Mouse (Mus musculus) heart, adult 18-20 months (tissue): ENCODE measurements at regions not wholly inside any gene's neighbourhood (a gene's known extent, or its start where the extent isn't known, plus 50 kb on each side); places are given as distances from the start of the nearest gene placed in this dataset.
"Not testable (repeated sequence)": the region's sequence is repeated elsewhere in the genome, so short reads cannot be mapped to it uniquely, and the experiment has no call there.

Source experiments
- DNase-seq, 2 experiments: peaks; one replicate each; pipeline ENCODE4 v3.0.0; 2021 to 2022; ENCODE audit warnings: mixed read lengths in 1 of 2

DNA sequence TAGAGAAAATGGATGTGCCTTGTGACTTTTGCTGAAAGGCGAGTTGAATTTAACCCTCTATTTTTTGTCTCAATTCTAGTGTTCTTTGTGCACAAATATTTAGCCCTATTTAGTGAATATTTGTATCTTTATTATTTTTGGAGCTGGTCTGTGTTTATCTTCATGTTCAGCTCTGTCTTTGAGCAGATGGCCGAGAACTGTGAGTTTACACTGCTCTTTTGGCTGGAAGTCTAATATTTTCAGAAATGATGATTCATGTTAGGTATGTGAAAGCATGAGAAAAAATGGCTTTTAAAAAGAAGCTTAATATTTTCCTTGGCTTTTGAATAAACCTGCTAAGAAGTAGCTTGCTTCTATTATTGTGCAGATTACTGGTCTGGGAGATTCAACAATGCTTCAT, 505.4 kb downstream of the Sema5a start:
- DNase-seq: peak in 1 of 2 experiments; percentile 2

DNA sequence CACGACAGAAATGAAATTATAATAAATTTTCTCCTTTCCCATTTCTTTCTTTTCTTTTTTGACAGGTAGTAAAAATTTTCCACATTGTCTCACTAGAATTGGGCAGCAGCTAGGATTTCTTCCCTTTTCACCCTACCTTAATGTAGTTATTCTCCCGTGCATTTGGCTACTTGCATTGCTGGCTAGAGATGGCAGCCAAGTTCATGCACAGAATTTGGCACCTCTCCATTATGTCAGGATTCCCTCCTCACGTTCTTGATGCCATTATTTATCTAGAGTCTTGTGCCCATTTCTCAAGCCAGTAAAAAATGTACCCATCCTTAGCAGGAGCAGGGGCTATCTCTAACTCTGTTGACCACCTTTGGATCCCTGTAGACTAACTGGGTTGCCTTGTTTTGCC, 507.4 kb downstream of the Sema5a start:
- DNase-seq: no peak

DNA sequence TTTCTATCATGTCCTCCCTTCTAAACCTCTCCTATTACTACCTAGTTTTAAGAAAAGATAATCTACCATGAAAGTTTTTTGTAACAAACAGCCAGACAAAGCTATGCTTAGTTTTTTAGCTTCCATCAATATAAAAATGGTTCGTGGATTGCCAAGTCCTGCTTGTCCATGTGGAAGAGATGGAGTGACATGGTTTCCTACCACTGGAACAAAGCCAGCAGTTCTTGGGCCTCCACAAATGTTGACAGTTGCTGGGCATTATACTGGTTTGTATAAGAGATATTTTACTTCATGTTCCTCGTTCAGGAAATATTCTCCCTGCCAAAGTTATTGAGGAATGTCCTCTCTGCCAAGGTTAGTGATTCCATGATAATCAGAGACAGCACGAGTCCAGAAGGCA, 515.5 kb downstream of the Sema5a start:
- DNase-seq: no peak

DNA sequence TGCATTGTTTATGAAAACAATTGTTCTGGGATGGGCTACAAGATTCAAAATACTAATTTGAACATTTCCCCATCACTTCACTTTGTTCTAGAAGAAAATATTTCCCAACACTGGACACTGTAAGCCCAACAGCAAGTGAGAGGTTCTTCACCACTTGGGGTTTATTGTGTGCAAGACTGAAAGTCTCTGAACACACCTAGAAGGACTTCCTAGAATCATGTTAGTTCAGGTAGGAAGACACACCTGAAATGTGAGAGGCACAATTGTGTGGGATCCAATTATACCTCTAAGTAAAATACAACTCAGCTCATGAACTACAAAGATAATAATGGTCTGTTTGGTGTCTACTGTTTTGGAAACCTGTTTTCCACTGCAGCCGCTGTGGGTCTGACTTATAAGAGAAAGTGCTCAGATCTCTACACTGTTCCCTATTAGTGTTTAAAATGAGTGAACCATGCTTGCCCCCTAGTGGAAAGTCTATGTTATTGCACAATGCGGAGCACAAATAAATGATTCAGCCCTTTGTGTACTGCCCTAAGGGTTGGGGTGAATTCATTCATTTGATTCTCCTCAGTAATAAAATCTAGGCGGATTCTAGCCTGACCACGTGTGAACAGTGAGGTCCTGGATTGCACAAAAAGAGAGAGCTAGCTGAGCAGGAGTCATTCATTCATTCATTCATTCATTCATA, 521.5 kb downstream of the Sema5a start:
- DNase-seq: peak; percentile 6 to 44

DNA sequence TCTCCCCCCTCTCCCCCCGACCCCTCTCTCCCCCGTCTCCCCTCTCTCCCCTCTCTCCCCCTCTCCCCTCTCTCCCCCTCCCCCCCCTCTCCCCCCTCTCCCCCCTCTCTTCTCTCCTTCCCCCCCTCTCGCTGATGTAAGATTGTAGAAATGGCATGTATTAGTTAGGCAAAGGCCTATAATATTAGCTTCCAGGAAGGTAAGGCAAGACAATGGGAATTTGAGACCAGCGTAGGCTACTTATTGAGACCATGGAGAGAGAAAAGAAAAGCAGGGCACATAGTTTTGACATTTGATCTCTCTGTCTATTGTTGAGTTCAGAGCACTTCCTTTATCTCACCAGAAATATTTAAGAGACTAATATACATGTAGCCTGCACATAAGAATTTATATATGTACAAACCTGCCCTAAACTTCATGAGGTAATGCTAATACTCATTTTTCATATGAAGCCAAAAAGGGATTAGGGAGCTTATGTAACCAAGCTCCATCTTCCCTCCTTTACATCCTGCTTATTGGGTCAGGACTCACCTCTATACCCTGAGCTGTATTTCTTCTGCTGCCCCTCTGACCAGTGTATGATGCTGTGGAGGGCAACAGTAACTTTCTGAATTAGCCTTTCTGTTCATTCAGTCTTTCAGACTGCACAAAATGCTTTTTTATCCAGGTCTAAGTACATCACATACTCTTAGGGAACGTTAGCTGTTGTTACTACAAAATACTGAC, 522.3 kb downstream of the Sema5a start:
- no peak for DNase-seq

DNA sequence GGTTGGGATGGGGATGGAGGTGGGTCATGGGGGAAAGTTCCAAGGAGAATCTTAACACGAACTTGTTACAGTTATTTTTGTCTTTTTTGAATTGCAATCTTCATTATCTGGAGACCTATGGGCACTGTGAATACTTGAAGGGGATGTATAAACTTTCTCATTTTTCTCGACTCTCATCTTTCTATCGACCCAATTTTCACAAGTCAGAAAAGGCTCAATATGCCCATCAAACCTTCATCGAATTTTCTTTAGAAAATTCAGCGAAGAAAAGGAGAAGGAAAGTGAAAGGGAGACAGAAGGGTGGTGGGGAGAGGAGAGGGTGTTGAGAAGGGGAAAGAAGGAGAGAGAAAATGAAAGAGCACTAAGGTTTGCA, 533.6 kb downstream of the Sema5a start:
- not testable (repeated sequence) for DNase-seq

DNA sequence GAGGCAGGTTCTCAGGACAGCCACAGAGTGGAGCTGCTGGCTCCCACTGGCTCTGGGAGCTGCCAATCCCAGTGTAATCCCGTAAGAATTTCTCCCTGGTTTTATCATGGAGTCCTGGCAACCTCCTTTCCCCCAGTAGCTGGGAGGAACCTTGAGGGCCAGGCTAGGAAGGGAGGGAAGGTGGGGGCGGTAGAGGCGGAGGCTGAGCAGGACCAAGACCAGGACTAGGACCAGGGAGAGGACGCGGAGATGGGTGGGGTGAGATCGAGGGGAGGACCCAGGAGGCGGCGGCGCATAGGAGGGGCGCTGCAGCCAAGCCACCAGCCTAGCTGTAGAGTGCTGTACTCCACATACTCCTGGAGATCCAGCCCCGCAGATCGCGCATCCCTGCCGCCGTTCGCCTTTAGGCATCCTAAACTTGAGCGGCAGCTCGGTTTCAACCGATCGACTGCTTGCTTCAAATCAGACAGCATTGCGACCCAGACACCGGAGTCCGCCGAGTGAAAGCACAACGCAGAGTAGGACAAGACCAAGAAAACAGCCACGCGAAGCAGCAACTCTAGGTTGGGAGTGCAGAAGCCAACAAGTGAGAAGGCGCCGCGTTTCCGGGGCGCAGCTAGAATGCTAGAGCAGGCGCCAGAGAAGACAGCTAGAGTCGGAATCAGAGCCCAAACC, 534.1 kb downstream of the Sema5a start:
- DNase-seq: peak; percentile 79 to 91

DNA sequence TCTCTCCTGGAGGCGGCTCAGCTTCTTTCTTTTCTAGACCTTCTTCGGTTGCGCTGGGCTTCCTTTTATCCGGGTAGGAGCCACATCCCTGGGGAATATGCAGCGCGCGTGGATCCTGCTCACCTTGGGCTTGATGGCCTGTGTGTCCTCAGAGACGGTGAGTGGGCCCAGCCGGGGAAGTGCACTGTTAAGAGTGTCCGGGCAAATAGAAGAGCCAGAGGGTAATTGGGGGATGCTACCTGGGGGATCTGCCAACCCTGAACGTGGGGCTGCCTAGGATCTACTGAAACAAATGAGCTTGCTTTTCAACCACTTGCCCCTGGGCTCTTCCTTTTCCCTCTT, 534.6 kb downstream of the Sema5a start:
- not testable (repeated sequence) for DNase-seq

DNA sequence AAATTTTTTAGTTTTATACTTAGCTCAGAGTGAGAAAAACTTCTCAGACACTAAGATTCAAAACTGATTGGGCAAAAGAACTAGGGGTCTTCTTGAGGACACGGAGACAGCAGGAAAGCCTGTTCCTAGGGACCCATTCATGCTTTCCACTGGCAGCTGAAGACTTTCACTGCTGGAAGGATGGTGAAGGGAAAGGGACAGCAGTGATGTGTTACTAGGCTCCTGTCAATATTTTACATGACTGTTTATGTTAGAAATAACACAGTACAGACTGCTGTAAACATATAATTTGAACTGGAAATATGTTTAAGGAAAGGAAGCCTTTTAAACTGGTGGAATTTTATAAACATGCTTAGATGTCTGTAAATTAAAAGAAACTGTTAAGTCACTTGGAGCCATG, 537.0 kb downstream of the Sema5a start:
- DNase-seq: not testable (repeated sequence)

DNA sequence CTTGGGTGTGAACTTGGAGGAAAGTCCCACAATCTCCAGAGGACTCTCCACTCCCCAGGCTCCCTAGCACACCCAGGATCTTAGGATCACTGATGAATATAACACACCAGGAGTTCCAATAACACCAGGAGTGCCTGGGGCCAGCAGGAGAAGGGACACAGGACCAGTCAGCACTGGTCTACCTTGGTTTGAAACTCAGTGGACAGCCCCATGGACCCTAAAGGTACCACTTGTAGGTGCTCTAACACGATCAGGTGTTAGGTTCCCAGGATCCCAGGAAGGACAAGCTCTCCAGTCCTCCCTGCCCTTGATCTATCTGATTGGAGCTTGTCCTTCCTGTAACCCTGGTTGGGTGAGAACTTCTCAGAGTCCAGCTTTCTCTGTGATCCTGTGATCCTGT, 554.6 kb downstream of the Sema5a start:
- no peak for DNase-seq

DNA sequence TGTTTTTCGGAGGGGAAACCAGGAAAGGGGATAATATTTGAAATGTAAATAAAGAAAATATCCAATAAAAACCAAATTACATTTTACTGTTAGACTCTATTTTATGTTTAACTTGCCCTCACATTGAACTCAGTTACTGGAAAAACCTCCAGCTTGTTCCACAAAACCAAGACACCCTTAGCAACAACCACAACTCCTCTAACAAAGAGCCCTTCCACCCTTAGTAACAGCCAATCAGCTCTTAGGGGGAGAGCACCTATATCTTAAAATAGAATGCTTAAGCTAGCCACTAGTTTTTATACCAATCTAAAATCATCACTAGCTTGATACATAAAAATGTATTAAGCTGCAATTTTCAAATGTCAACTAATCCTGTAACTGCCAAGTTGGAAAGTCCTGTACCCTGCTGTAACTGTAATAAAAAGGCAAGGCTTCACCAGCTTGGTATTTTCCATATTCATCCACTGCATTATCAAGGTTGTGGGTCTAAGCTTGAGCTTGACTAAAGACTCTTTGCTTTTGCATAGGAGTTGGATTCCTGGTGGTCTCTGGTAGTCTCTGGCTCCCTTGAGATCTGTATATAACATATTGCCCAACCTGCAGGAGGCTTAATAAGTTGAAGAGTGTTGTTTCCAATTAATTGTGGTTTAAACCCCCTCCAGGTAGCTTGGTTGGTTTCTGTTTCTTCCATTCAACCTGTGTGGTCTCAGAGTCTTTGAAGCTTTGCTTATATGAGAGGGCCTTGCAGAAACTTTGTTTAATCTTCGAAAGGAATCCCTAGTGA, 566.4 kb downstream of the Sema5a start:
- no peak for DNase-seq

DNA sequence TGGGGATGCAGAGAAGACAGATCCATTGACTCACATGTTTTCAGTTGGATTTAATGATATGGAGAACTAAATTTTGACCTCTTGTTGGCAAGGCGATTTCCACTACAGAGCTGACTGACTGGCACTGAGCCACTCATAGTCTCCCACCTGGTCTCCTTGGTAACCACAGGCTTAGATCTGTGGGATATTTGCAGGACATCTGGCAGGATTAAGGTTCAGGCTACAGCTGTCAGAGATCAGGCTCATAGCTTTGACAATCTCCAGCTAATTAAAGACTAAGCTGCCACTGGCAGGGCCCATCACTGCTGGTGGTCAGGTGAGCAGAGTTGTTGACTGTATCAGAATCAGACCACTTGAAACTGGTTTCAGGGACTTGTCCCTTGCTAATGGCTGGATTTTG, 595.4 kb downstream of the Sema5a start:
- no peak for DNase-seq
